Mouse (Mus musculus) ZHBTc4 (cell line): Measurements from ENCODE around the gene Bfsp1.

Experiments
- DNase-seq: peaks from one replicate; pipeline ENCODE4 v3.0.0-alpha.2; 2011; ENCODE audit warnings: low read depth, low spot score

Bfsp1 gene

GRCm38 (mm10) chr2:143862484-143863231, at the start of gene Bfsp1:
Bfsp1 (minus strand) TSS chr2:143863173.
- peak; percentile 70 for DNase-seq

GRCm38 (mm10) chr2:143912199-143912598, 49.2 kb upstream of the Bfsp1 start:
- DNase-seq, result no peak

DNA sequence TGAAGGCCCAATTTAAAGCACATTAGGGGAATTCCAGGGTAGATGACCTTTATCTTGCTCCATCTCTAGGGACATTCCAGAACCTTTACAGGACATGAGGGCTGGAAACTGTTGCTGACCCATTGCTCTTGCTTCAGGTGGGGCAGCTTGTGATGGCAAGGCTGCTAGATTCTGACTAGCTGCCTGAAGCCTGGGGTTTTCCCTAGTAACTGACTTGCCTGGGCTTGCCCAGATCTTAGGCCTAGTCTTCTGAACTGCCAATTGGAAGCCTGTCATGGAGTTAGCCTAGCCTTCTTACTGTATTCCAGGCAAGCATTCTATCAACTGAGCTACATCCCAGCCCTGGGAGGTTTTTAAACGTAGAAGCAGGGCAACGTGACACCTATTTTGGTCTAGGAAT, 46.3 kb upstream of the Bfsp1 start:
- peak; percentile 61 for DNase-seq

GRCm38 (mm10) chr2:143904896-143905295, 41.9 kb upstream of the Bfsp1 start:
- no peak for DNase-seq

DNA sequence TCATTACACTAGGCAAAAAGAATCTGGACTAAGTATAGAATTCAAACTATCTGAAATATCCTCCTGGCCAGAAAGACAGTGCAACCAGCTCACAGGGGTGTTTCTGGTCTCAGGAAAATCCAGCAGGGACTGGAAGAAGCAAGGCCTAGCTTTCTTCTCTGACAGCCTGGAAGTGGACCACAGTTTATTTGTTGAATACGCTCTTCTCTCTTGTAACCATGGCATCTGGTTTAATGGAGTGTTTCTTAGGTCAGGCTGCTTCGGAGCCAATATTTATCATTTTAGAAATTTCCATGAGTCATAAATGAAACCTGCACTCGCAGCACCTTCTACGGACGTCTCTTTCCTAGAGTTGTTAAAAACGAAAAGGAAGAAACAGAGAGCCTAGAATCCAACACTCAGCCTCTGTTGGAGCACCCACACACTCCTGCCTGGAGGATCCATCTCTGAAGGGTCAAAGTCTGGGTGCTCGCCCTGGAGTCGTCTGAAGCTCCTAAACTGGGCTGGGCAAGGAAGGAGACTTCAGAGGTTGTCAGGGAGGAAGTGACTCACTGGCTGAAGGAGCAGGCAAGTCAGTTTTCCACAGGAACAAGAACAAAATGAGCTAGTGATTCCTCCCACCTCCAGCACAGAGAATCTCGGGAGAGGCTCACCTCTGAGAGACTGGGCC, 40.5 kb upstream of the Bfsp1 start:
- DNase-seq, result no peak

- DNase-seq, result no peak
Measured at GRCm38 (mm10) chr2:143900821-143901351, 37.9 kb upstream of the Bfsp1 start.

GRCm38 (mm10) chr2:143899470-143900220, 36.7 kb upstream of the Bfsp1 start:
- DNase-seq, result no peak

DNA sequence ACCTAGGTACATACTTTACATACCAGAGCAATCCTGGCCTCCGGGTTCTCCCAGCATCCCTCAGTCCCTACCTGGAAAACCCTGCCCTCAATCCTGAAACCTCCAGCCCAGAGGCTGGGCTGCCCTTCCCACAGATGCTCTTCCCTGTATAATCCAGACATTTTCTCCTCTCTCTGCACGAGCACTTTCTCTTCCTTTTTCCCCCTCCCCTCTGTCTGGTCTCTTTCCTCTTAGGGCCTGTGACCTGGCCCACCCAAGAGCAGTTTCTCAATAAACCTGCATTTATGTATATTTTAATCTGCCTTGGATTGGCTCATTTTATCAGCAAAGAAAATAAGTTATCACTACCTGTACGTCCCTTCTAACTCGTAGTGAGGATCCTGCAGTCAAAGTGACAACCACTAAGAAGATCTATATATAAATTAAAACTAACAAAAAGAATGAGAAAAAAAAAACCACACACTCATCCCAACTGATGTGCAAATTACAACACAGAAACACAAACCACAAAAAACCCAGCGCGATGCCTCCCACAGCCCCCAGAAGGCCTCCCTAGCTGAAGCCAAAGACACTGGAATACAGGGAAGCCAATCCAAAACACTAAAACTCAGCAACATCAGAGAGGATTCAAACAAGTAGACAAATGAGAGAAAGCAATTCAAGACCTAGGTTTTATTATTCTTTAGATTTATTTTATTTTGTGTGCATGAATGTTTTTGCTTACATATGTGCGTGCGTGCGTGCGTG, 28.5 kb upstream of the Bfsp1 start:
- no peak for DNase-seq

GRCm38 (mm10) chr2:143889860-143890433, 27.0 kb upstream of the Bfsp1 start:
- no peak for DNase-seq

- DNase-seq, result no peak
Measured at GRCm38 (mm10) chr2:143889131-143889859, 26.3 kb upstream of the Bfsp1 start.

- DNase-seq, result no peak
Measured at GRCm38 (mm10) chr2:143882606-143883288, 19.8 kb upstream of the Bfsp1 start.

DNA sequence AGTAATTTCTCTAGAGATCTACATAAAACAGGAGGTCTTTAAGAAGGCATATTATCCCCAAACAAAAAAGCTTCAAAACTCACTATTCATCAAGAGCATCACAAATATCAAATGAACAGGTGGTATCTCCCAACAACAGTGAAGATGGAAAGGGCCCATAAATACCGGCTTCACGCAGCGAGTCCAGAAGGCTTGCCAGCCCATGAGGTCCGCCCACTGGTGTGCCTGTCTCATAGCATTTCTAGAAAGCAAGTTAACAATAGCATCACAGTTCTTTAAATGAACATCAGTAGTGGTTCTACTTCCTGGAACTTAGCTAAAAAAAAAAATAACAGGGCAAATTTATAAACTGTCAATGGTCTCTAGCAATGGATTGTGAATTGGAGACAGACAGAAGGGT, 19.0 kb upstream of the Bfsp1 start:
- DNase-seq, result no peak

DNA sequence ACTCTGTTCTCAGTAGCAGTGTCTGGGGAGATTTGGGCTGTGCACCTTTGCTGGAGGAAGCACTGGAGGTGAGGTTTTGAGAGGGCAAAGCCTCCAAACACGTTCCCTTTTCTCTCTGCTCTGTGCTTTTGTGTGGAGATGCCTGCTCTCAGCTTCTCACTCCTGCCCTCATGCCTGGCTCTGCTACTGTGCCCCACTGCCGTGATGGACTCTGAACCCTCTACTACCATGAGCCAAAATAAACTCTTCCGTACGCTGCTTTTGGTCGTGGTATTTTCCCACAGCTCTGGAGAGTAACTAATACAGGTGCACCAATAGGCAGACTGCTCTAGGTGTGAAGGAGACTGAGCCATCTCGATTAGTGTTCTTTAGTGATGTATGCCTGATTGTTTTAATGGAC, 16.3 kb upstream of the Bfsp1 start:
- no peak for DNase-seq

GRCm38 (mm10) chr2:143876929-143877632, 14.1 kb upstream of the Bfsp1 start:
- DNase-seq, result no peak

GRCm38 (mm10) chr2:143876026-143876425, 13.1 kb upstream of the Bfsp1 start:
- no peak for DNase-seq

DNA sequence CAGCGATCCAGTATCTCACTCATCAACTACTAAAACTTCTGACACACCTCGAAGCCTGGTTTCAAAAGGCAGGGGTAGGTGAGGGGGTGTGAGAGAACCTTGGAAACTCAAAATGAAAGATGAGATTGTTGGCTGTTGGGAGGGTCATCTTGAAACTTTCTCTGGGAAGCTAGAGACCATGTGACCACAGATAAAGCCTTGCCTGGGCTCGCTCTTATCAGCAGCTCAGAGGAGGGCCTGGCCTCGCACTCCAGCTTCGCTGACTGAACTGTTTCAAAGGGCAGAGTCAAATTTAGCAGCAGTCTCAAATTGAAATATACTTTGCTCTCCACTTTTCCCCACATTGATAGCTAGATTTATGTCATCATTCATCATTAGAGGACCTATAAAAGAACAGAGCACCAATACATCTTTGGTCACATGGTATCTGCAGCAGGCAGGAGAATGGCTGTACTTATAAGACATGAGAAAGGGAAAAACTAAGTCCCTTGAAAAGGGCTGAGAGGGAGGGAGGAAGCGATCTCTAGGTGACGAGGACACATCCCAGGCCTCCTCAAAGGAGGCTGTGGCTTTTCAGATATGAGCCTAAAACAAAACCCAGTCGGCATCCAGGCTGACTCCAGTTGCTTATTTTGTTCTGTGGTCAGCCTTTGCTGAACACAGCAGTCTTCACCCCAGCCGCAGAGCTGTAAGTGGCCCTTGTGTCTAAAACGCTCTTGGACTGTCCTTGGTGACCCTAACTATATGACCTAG, 8.1 kb upstream of the Bfsp1 start:
- DNase-seq, result no peak

GRCm38 (mm10) chr2:143867326-143867725, 4.4 kb upstream of the Bfsp1 start:
- peak; percentile 84 for DNase-seq

- DNase-seq, result no peak
Measured at GRCm38 (mm10) chr2:143864600-143864999, 1.6 kb upstream of the Bfsp1 start.

DNA sequence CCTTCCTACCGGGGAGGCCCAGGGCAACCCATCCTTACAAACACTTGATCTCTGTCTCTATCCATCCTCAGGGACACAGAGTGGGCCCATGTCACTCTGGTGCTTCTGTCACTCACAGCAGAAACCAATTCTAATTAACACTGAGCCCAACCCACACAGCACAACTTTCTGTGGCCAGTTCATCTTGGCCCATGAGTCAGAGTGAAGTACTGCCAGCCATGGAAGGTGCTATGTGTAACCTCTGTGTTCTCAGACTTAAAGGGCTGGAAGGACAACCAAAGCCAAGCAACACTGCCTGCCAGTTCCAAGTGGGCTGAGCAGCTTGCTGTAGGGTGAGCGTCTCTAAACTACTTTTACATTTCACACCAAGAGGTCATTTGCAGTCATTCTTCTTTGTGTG, 3.8 kb downstream of the Bfsp1 start:
- DNase-seq, result no peak
